Mouse (Mus musculus) embryonic facial prominence, embryonic 12.5 days (tissue): ENCODE measurements around the gene Nav1. TPM values are rescaled to one million over a fixed set of nuclear protein-coding genes. Genes with fewer than 3 reads are reported as not detected.

Source experiments
- ATAC-seq: fragments of 200-750 bp; cut with Nextera tagmentation; 2 replicates; pipeline ENCODE4 v1.8.0; 2017; ENCODE audit not compliant: insufficient number of reproducible peaks, insufficient read depth, low FRiP score, low TSS enrichment
- H3K27ac ChIP-seq: fragments of 300-500 bp; sonication (generic); 2 replicates; pipeline ENCODE4 v1.5.1; 2016; ENCODE audit warnings: mild to moderate bottlenecking
- H3K27me3 ChIP-seq: fragments of 300-500 bp; sonication (generic); 2 replicates; pipeline ENCODE4 v1.6.1; 2016; ENCODE audit warnings: mild to moderate bottlenecking, moderate library complexity
- H3K36me3 ChIP-seq: fragments of 300-500 bp; sonication (generic); 2 replicates; pipeline ENCODE4 v1.6.1; 2016; ENCODE audit warnings: mild to moderate bottlenecking
- H3K4me1 ChIP-seq: fragments of 300-500 bp; sonication (generic); 2 replicates; pipeline ENCODE4 v1.6.1; 2016
- H3K4me2 ChIP-seq: fragments of 300-500 bp; sonication (generic); replicated peaks from 2 replicates; pipeline ENCODE4 v1.6.1; 2016; ENCODE audit warnings: mild to moderate bottlenecking, moderate library complexity
- H3K4me3 ChIP-seq: fragments of 300-500 bp; sonication (generic); 2 replicates; pipeline ENCODE4 v1.5.1; 2016; ENCODE audit warnings: mild to moderate bottlenecking
- H3K9ac ChIP-seq: fragments of 300-500 bp; sonication (generic); 2 replicates; pipeline ENCODE4 v1.6.1; 2016; ENCODE audit warnings: mild to moderate bottlenecking, moderate library complexity
- H3K9me3 ChIP-seq: fragments of 300-500 bp; sonication (generic); 2 replicates; pipeline ENCODE4 v1.6.1; 2016; ENCODE audit warnings: mild to moderate bottlenecking, moderate library complexity
- WGBS: fragments of 180-500 bp; shearing (Covaris S2); methylation state at CpG from one replicate; pipeline ENCODE4 v1.1.7; 2016; 5-methylcytosine and 5-hydroxymethylcytosine counted together
- polyA plus RNA-seq: library from polyadenylated mRNA; unstranded; fragments of >200 nt; fragmentation: Nextera tagmentation; extraction: Ambion mirVana; gene quantifications from 2 replicates; pipeline ENCODE4 v1.2.1, GENCODE M21; 2016

The Nav1 gene
- polyA plus RNA-seq, 1 experiment from 2014 or later, result 18.6 TPM

GRCm38 (mm10) chr1:135542080-135542479 is 65.0 kb downstream of the Nav1 start:
- Histone ChIP-seq H3K9me3 (no peaks in the 10 kb centered on the region), H3K36me3 (no peaks in the 10 kb centered on the region; the same call in 1 of the 2 replicates), H3K4me3 (no peak overlapping the region), H3K9ac (no peak overlapping the region), H3K4me2 (no peak overlapping the region), H3K27ac (no peak overlapping the region), H3K4me1 (0 out of 2 replicates have a peak, but pooled peaks cover 16% of the 10 kb centered on the region), H3K27me3 (no peaks in the 10 kb centered on the region)
- ATAC-seq, result no peak
- 90% methylated on average over 9 of the region's 9 CpGs for WGBS

DNA sequence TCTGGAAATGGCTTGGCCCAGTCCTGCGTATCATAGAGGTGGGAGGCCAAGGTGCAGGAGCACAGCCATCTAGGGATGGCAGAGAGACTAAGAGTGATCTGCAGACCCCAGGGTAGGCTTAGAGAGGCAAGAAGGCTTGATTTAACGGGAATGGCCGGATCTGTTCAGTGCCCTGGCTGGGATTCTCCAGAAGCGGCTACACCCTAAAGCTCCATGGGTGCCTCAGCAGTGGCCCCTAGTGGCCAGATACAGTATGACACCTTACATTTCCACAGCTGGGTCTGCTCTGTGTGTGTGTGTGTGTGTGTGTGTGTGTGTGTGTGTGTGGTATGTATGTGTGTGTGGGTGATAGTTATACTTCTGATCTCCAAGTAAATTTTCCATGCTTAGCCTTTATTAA is 66.8 kb downstream of the Nav1 start:
- 26% methylated on average over 4 of the region's 4 CpGs for WGBS

DNA sequence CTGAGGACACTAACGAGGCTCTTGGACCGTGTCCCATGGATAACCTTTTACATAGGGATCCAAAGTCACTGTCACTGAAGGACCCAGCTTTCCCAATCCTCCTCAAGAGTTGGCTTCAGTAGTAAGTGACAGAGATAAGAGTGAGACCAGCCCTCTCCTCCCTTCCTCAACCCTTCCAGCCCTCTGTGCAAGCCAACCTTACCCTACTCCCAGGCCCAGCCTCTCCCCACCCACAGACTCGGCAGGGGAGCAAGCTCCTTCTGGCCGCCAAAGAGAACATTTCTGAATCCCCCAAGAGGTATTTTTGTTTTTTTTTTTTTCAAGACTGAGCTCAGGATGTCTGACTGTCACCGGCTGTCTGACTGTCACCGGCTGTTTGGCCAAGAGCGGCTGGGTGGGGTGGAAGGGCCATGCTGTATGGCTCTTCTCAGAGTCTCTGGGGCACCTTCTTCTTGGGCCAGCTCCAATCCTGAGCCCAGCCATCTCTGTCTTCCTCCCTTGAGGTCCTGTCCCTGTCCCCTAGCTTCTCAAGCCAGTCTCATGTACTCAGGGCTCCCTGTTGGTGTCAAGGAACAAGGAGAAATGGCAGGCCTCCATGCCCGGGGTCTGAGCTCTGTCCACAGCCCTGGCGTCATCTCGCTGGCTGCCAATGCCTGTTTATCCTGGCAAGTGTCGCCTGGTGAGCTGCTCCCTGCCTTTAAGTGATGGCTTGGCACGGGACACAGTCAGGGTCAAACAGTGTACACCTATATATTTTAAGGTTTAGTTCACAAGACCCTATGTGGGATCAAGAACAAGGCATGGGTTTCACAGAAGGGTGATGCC is 68.4 kb downstream of the Nav1 start:
- WGBS, result 82% methylated on average over 12 of the region's 12 CpGs
- no peaks in the 10 kb centered on the region for H3K9me3 ChIP-seq
- no peak overlapping the region for H3K4me3 ChIP-seq
- H3K27ac ChIP-seq, result no peak overlapping the region
- no peaks in the 10 kb centered on the region; the same call in 1 of the 2 replicates for H3K36me3 ChIP-seq
- H3K4me2 ChIP-seq, result no peak overlapping the region
- H3K27me3 ChIP-seq, result no peaks in the 10 kb centered on the region
- no peak overlapping the region for H3K9ac ChIP-seq
- H3K4me1 ChIP-seq, result 0 out of 2 replicates have a peak, but pooled peaks cover 9% of the 10 kb centered on the region
- ATAC-seq, result no peak

More for the DNA sequence above, 66.8 kb downstream of the Nav1 start:
- 0 out of 2 replicates have a peak, but pooled peaks cover 14% of the 10 kb centered on the region for H3K4me1 ChIP-seq
- no peak for ATAC-seq
- H3K36me3 ChIP-seq, result no peaks in the 10 kb centered on the region; the same call in 1 of the 2 replicates
- H3K4me3 ChIP-seq, result no peak overlapping the region
- no peak overlapping the region for H3K4me2 ChIP-seq
- no peaks in the 10 kb centered on the region for H3K27me3 ChIP-seq
- H3K9me3 ChIP-seq, result no peaks in the 10 kb centered on the region
- no peak overlapping the region for H3K27ac ChIP-seq
- H3K9ac ChIP-seq, result no peak overlapping the region

DNA sequence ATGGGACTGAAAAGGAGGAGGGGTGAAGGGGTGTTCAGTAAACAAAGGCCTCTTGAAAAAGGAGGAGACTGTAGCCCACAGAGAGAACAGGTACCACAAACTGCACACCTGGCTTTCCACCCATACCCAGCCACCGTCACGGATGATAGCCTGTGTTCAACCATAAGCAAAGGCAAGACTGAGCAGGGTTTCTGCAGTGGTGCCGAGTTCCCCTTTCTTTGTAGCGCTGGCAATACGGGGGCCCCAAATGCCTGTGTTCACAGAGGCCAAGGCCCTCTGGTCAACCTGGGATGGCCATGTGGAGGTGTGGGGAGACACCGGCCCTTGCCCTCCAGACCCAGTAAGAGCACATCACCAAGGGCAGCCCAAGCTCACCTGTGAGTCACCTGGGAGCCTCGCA is 70.3 kb downstream of the Nav1 start:
- no peak for ATAC-seq
- H3K4me2 ChIP-seq, result no peak overlapping the region
- no peaks in the 10 kb centered on the region for H3K9me3 ChIP-seq
- no peak overlapping the region for H3K27ac ChIP-seq
- no peaks in the 10 kb centered on the region for H3K27me3 ChIP-seq
- no peak overlapping the region for H3K4me3 ChIP-seq
- no peak overlapping the region for H3K9ac ChIP-seq
- no peaks in the 10 kb centered on the region for H3K4me1 ChIP-seq
- 96% methylated on average over 7 of the region's 7 CpGs for WGBS
- peaks cover 9% of the 10 kb centered on the region; the same call in 1 of the 2 replicates for H3K36me3 ChIP-seq

DNA sequence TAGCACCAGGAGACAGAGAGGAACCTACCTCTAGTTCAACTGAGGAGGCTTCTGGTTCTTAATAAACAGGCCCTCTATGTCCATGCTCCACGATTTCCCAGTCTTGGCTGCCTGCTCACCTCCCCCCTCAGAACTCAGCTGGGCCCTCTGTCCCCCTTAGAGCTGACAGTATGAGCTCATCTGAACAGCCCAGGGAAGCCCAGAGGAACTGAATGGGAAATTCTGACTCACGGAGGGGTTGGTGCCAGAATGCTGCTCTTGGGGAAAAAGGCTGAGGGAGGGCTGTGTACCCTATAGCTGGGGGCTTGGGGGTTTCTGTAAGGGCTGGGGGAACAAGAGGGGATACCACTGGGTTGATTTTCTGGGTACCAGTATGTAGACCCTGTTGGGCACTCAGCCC is 70.8 kb downstream of the Nav1 start:
- H3K4me1 ChIP-seq, result no peaks in the 10 kb centered on the region
- no peak for ATAC-seq
- no peak overlapping the region for H3K4me2 ChIP-seq
- no peaks in the 10 kb centered on the region for H3K9me3 ChIP-seq
- no peak overlapping the region for H3K9ac ChIP-seq
- H3K36me3 ChIP-seq, result peaks cover 9% of the 10 kb centered on the region
- 63% methylated on average over 2 of the region's 2 CpGs for WGBS
- H3K27ac ChIP-seq, result no peak overlapping the region
- H3K27me3 ChIP-seq, result no peaks in the 10 kb centered on the region
- no peak overlapping the region for H3K4me3 ChIP-seq

DNA sequence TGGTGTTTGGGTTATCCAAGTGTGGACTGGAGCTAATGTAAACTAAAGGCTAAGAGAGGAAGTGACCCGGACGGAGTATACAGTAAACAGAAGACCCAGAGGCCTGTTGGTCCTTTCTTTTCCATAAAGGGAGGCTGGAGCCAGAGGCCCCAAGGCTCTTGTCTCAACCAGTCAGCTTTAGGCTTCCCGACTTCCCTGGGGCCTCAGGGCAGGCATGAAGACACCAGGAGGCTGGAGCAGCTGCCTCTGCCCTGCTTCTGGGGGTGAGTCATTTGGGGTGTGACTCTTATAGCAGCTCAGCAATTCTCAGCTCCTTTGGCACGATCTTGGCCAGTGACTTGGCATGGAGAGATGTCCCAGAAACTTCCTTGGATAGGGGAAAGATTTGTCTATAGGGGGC is 71.8 kb downstream of the Nav1 start:
- Histone ChIP-seq H3K9ac (no peak overlapping the region), H3K4me2 (no peak overlapping the region), H3K36me3 (peaks cover 9% of the 10 kb centered on the region), H3K4me3 (no peak overlapping the region), H3K27ac (no peak overlapping the region), H3K4me1 (no peaks in the 10 kb centered on the region), H3K9me3 (no peaks in the 10 kb centered on the region), H3K27me3 (no peaks in the 10 kb centered on the region)
- ATAC-seq, result no peak
- WGBS, result 39% methylated on average over 4 of the region's 4 CpGs

DNA sequence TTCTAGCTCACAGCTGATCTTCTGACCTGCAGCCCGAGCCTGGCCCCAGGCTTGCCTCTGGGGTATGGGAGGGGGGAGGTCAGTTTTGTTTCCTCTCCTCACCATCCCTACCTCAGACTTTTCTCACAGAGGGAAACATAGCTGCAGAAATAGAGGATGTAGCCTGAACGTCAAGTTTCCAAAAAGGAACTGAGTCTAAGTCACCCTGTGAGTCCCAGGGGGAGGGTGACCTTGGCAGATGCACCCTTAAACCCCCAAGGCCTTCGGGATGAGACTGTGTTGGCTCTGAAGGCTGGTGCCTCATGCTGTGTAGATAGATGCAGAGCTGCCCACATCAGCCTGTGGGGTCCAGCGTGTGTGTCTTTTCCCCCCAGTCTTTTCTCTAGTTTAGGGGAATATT is 72.3 kb downstream of the Nav1 start:
- Histone ChIP-seq H3K9me3 (no peaks in the 10 kb centered on the region), H3K4me2 (no peak overlapping the region), H3K27ac (no peak overlapping the region), H3K4me3 (no peak overlapping the region), H3K4me1 (no peaks in the 10 kb centered on the region), H3K27me3 (no peaks in the 10 kb centered on the region), H3K9ac (no peak overlapping the region), H3K36me3 (peaks cover 9% of the 10 kb centered on the region)
- ATAC-seq, result no peak
- WGBS, result 63% methylated on average over 4 of the region's 4 CpGs

- no peaks in the 10 kb centered on the region for H3K4me1 ChIP-seq
- no peak overlapping the region for H3K9ac ChIP-seq
- 92% methylated on average over 4 of the region's 4 CpGs for WGBS
- H3K36me3 ChIP-seq, result peaks cover 9% of the 10 kb centered on the region
- no peak overlapping the region for H3K27ac ChIP-seq
- no peak overlapping the region for H3K4me3 ChIP-seq
- ATAC-seq, result no peak
- no peaks in the 10 kb centered on the region for H3K27me3 ChIP-seq
- H3K9me3 ChIP-seq, result no peaks in the 10 kb centered on the region
- H3K4me2 ChIP-seq, result no peak overlapping the region
Observed at GRCm38 (mm10) chr1:135534070-135534469, 73.0 kb downstream of the Nav1 start.

DNA sequence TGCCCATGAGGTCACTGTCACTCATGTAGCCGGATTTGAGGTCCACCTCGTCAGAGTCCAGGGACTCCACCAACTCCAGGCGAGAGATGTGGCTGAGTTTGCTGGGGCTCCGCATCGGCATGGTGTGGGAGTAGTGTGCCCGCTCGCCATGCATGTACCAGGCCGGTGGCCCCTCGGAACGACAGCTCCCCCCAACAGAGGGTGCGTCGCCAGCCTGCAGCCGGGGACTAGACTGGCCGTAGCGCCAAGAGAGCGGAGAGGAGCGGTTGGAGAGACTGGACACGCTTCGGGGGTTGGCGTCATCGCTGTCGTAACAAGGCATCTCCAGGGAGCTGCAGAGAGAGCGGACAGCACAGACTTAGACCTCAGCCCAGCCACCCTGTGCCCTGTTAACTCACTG is 74.7 kb downstream of the Nav1 start:
- no peaks in the 10 kb centered on the region for H3K27me3 ChIP-seq
- no peaks in the 10 kb centered on the region for H3K4me1 ChIP-seq
- H3K9me3 ChIP-seq, result no peaks in the 10 kb centered on the region
- H3K36me3 ChIP-seq, result peaks cover 13% of the 10 kb centered on the region
- 93% methylated on average over 23 of the region's 23 CpGs for WGBS
- H3K9ac ChIP-seq, result no peak overlapping the region
- ATAC-seq, result no peak
- no peak overlapping the region for H3K27ac ChIP-seq
- H3K4me2 ChIP-seq, result no peak overlapping the region
- H3K4me3 ChIP-seq, result no peak overlapping the region

- 87% methylated on average over 6 of the region's 6 CpGs for WGBS
- Histone ChIP-seq H3K4me1 (no peaks in the 10 kb centered on the region), H3K27ac (no peak overlapping the region), H3K27me3 (no peaks in the 10 kb centered on the region), H3K4me2 (no peak overlapping the region), H3K4me3 (no peak overlapping the region), H3K9me3 (no peaks in the 10 kb centered on the region), H3K36me3 (peaks cover 13% of the 10 kb centered on the region; the same call in 1 of the 2 replicates), H3K9ac (no peak overlapping the region)
- no peak for ATAC-seq
Observed at GRCm38 (mm10) chr1:135531981-135532380, 75.1 kb downstream of the Nav1 start.

DNA sequence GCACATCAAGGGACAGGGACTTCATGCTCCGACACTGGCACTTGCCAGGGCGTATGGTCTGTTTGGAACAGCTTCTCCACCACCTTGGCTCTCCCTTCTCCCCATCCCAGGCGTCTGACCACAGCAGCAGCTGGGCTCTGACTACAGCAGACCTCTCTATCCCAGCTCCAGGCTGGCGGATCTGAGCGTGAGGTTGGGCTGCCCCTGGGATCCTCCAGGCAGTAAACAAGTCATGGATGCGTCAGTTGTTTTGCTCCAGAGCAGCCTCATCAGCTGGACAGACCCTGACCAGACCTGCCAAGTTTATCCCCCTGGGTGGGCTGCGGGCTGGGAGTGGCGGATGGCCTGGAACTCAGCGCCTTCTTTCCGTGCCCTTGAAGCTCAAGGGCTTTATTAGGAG is 76.0 kb downstream of the Nav1 start:
- no peak overlapping the region for H3K27ac ChIP-seq
- H3K36me3 ChIP-seq, result peaks cover 13% of the 10 kb centered on the region; the same call in 1 of the 2 replicates
- H3K4me2 ChIP-seq, result no peak overlapping the region
- H3K27me3 ChIP-seq, result no peaks in the 10 kb centered on the region
- no peak for ATAC-seq
- H3K4me3 ChIP-seq, result no peak overlapping the region
- WGBS, result 59% methylated on average over 10 of the region's 10 CpGs
- H3K9me3 ChIP-seq, result no peaks in the 10 kb centered on the region
- no peaks in the 10 kb centered on the region for H3K4me1 ChIP-seq
- no peak overlapping the region for H3K9ac ChIP-seq

DNA sequence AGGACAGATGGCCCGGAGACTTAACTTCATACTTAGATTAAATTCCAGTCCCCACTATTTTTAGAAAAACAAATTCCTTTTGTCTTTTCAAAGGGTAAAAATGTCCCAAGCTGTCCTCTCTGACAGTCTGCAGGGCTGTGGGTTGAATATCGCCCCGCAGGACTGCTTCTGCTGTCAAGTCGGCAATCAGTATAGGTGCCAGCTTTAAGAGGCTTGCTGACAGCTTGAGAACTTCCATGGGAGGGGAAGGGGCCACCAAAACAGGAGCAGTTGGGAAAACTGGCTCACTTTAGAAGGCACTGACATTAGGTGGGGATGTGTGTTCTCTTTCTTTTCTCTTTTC is 82.6 kb downstream of the Nav1 start:
- H3K4me1 ChIP-seq, result peaks cover 13% of the 10 kb centered on the region
- H3K27me3 ChIP-seq, result no peaks in the 10 kb centered on the region
- H3K27ac ChIP-seq, result 0 out of 2 replicates have a peak overlapping the region, but pooled peaks have one; percentile 6
- no peak overlapping the region for H3K4me3 ChIP-seq
- H3K9ac ChIP-seq, result no peak overlapping the region
- H3K9me3 ChIP-seq, result no peaks in the 10 kb centered on the region
- WGBS, result 46% methylated on average over 4 of the region's 4 CpGs
- H3K4me2 ChIP-seq, result no peak overlapping the region
- no peak for ATAC-seq
- H3K36me3 ChIP-seq, result peaks cover 3% of the 10 kb centered on the region
